Mouse (Mus musculus) CH12.LX (cell line): Measurements from ENCODE around the gene Gm21962. TPM values are rescaled to one million over a fixed set of nuclear protein-coding genes. Genes with fewer than 3 reads are reported as not detected.

Experiments used
- DNase-seq: peaks from one replicate; pipeline ENCODE4 v3.0.0-alpha.2; 2013; ENCODE audit errors: extremely low read depth
- H3K27ac ChIP-seq: 2 replicates; pipeline ENCODE4 v1.5.1; 2012; ENCODE audit warnings: low read depth, mild to moderate bottlenecking, control low read depth, moderate library complexity; ENCODE audit not compliant: insufficient read depth
- H3K27me3 ChIP-seq: replicated peaks from 2 replicates; pipeline ENCODE3; 2012; ENCODE audit warnings: inconsistent platforms
- H3K36me3 ChIP-seq, 2 experiments: replicated peaks in 1 of 2; 2 replicates each; pipeline versions ENCODE3 to v1.6.1; 2012; ENCODE audit warnings: inconsistent platforms in 1 of 2, low read length in 1 of 2, mild to moderate bottlenecking in 1 of 2, mixed read lengths in 1 of 2, moderate library complexity in 1 of 2; ENCODE audit not compliant: control insufficient read depth in 1 of 2, insufficient read depth in 1 of 2
- H3K4me1 ChIP-seq, 2 experiments: 2 replicates each; pipeline ENCODE4 v1.6.1; 2012; ENCODE audit warnings: inconsistent platforms in 1 of 2, moderate library complexity in 1 of 2; ENCODE audit not compliant: insufficient read depth in 2 of 2, control insufficient read depth in 1 of 2
- H3K4me2 ChIP-seq: 2 replicates; pipeline ENCODE4 v1.6.1; 2012; ENCODE audit warnings: low read depth, mild to moderate bottlenecking, control low read depth; ENCODE audit not compliant: poor library complexity, insufficient read depth, severe bottlenecking
- H3K4me3 ChIP-seq, 3 experiments: fragments of 150-350 bp in 1 of 3; sonication (generic) in 1 of 3; replicated peaks in 1 of 3; 2 replicates each; pipeline versions ENCODE3 to v1.5.1; 2011 to 2012; ENCODE audit warnings: low read depth in 2 of 3, low read length in 2 of 3, mild to moderate bottlenecking in 2 of 3, moderate library complexity in 2 of 3, control low read depth in 1 of 3, improper control_type of control experiment in 1 of 3, inconsistent platforms in 1 of 3, mixed read lengths in 1 of 3; ENCODE audit not compliant: poor library complexity in 1 of 3
- H3K79me2 ChIP-seq: replicated peaks from 2 replicates; pipeline ENCODE4 v1.6.1; 2012; ENCODE audit warnings: mild to moderate bottlenecking, moderate library complexity; ENCODE audit not compliant: control insufficient read depth, poor library complexity, insufficient read depth, severe bottlenecking; ENCODE audit errors: extremely low read depth
- H3K9ac ChIP-seq: 2 replicates; pipeline ENCODE4 v1.6.1; 2012; ENCODE audit warnings: low read depth, mild to moderate bottlenecking, control low read depth, moderate library complexity; ENCODE audit not compliant: insufficient read depth
- H3K9me3 ChIP-seq: replicated peaks from 2 replicates; pipeline ENCODE3; 2012; ENCODE audit warnings: low read length, inconsistent platforms, mixed read lengths
- BHLHE40 ChIP-seq: IDR thresholded peaks from 2 replicates; pipeline ENCODE4 v1.6.1; 2011; ENCODE audit warnings: mild to moderate bottlenecking, low read depth, low read length, improper control_type of control experiment
- ETS1 ChIP-seq: conservative IDR thresholded peaks from 2 replicates; pipeline ENCODE4 v1.6.1; 2012; ENCODE audit warnings: low read depth, mild to moderate bottlenecking, inconsistent platforms, low read length, improper control_type of control experiment, moderate library complexity
- IRF4 ChIP-seq: IDR thresholded peaks from 2 replicates; pipeline ENCODE4 v1.6.1; 2014; ENCODE audit warnings: low read depth, mild to moderate bottlenecking, inconsistent platforms, low read length, improper control_type of control experiment
- JUND ChIP-seq: conservative IDR thresholded peaks from 2 replicates; pipeline ENCODE4 v1.6.1; 2011; ENCODE audit warnings: low read depth, low read length, improper control_type of control experiment
- KAT2A ChIP-seq: IDR thresholded peaks from 2 replicates; pipeline ENCODE4 v1.6.1; 2012; ENCODE audit warnings: low read length, improper control_type of control experiment, inconsistent platforms; ENCODE audit not compliant: insufficient replicate concordance
- MAX ChIP-seq: IDR thresholded peaks from 2 replicates; pipeline ENCODE4 v1.6.1; 2011; ENCODE audit warnings: low read length, improper control_type of control experiment
- MAZ ChIP-seq: IDR thresholded peaks from 2 replicates; pipeline ENCODE4 v1.6.1; 2012; ENCODE audit warnings: low read depth, mild to moderate bottlenecking, inconsistent platforms, low read length, improper control_type of control experiment, moderate library complexity
- MEF2A ChIP-seq: IDR thresholded peaks from 2 replicates; pipeline ENCODE4 v1.6.1; 2014; ENCODE audit warnings: low read depth, mild to moderate bottlenecking, inconsistent platforms, low read length, improper control_type of control experiment, borderline replicate concordance
- NRF1 ChIP-seq: IDR thresholded peaks from 2 replicates; pipeline ENCODE4 v1.6.1; 2014; ENCODE audit warnings: low read depth, mild to moderate bottlenecking, inconsistent platforms, low read length, improper control_type of control experiment, moderate library complexity
- PAX5 ChIP-seq: IDR thresholded peaks from 2 replicates; pipeline ENCODE4 v1.6.1; 2012; ENCODE audit warnings: low read length, inconsistent platforms, mixed read lengths
- POLR2A ChIP-seq: IDR thresholded peaks from 2 replicates; pipeline ENCODE4 v1.6.1; 2011; ENCODE audit warnings: low read depth, mild to moderate bottlenecking, improper control_type of control experiment, low read length
- POLR2AphosphoS2 ChIP-seq: IDR thresholded peaks from 2 replicates; pipeline ENCODE4 v1.6.1; 2011; ENCODE audit warnings: low read depth, low read length, improper control_type of control experiment
- RCOR1 ChIP-seq: conservative IDR thresholded peaks from 2 replicates; pipeline ENCODE4 v1.6.1; 2012; ENCODE audit warnings: low read depth, mild to moderate bottlenecking, inconsistent platforms, low read length, improper control_type of control experiment
- SMC3 ChIP-seq: IDR thresholded peaks from 2 replicates; pipeline ENCODE4 v1.6.1; 2011; ENCODE audit warnings: low read depth, low read length, improper control_type of control experiment
- TBP ChIP-seq: conservative IDR thresholded peaks from 2 replicates; pipeline ENCODE4 v1.6.1; 2011; ENCODE audit warnings: low read depth, low read length, improper control_type of control experiment
- TCF12 ChIP-seq: IDR thresholded peaks from 2 replicates; pipeline ENCODE4 v1.6.1; 2014; ENCODE audit warnings: low read depth, mild to moderate bottlenecking, inconsistent platforms, low read length, improper control_type of control experiment
- UBTF ChIP-seq: IDR thresholded peaks from 2 replicates; pipeline ENCODE4 v1.6.1; 2012; ENCODE audit warnings: low read depth, mild to moderate bottlenecking, inconsistent platforms, low read length, improper control_type of control experiment, moderate library complexity
- USF1 ChIP-seq: IDR thresholded peaks from 2 replicates; pipeline ENCODE4 v1.6.1; 2014; ENCODE audit warnings: low read depth, mild to moderate bottlenecking, inconsistent platforms, low read length, improper control_type of control experiment
- USF2 ChIP-seq: conservative IDR thresholded peaks from 2 replicates; pipeline ENCODE4 v1.6.1; 2011; ENCODE audit warnings: low read depth, low read length, improper control_type of control experiment
- ZNF384 ChIP-seq: IDR thresholded peaks from 2 replicates; pipeline ENCODE4 v1.6.1; 2012; ENCODE audit warnings: low read depth, low read length, improper control_type of control experiment, inconsistent platforms
- dilution Hi-C: fragments of 300-500 bp; cut with MboI; formaldehyde crosslinking; loops from 2 replicates; pipeline ENCODE4 v1.14.3; 2020; ENCODE audit warnings: low sequenced_read_pairs; ENCODE audit not compliant: extremely low pct_unique_long_range_greater_than_20kb, extremely low pct_ligation_motif_present
- in situ Hi-C: fragments of 300-500 bp; cut with MboI; formaldehyde crosslinking; loops from 3 replicates; pipeline ENCODE4 v1.14.3; 2019; ENCODE audit warnings: low sequenced_read_pairs, low pct_ligation_motif_present, low pct_unique_long_range_greater_than_20kb, mixed read lengths
- polyA plus RNA-seq: library from polyadenylated mRNA; unstranded; fragments of >175 nt; gene quantifications from 2 replicates; pipeline ENCODE4 v1.2.1, GENCODE M21; 2012; ENCODE audit warnings: low read depth; ENCODE audit not compliant: insufficient read length
- total RNA-seq, 2 experiments: library from RNA; depleted of rRNA; stranded (reverse); fragments of 300-350 nt in 1 of 2; fragments of >200 nt in 1 of 2; gene quantifications; 2 replicates each; pipeline ENCODE4 v1.2.3; 2012 to 2014

Gm21962 gene
- total and polyA plus RNA-seq, 3 experiments, result not detected

GRCm38 (mm10) chr3:137649112-137649511 is 22.2 kb upstream of the Gm21962 start:
- Histone ChIP-seq H3K4me1 (peaks cover 10 to 47% of the 10 kb centered on the region in 2 experiments), H3K9ac (no peak overlapping the region), H3K4me3 (no peak overlapping the region), H3K27ac (no peak overlapping the region), H3K27me3 (no peaks in the 10 kb centered on the region), H3K9me3 (no peaks in the 10 kb centered on the region), H3K4me2 (no peak overlapping the region), H3K36me3 (no peaks in the 10 kb centered on the region), H3K79me2 (no peaks in the 10 kb centered on the region)
- no peak for DNase-seq
- dilution Hi-C loops (no loop called here), in situ Hi-C loops (no loop called here)
- TF ChIP-seq JUND (no peak), UBTF (no peak), NRF1 (no peak), ETS1 (no peak), MAZ (no peak), SMC3 (no peak), USF2 (no peak), BHLHE40 (no peak), USF1 (no peak), IRF4 (no peak), POLR2AphosphoS2 (no peak), PAX5 (no peak), TBP (no peak)

GRCm38 (mm10) chr3:137652853-137653252 is 18.5 kb upstream of the Gm21962 start:
- Histone ChIP-seq H3K4me1 (peaks cover 6 to 27% of the 10 kb centered on the region in 2 experiments), H3K4me2 (no peak overlapping the region), H3K4me3 (no peak overlapping the region), H3K9me3 (no peaks in the 10 kb centered on the region), H3K9ac (no peak overlapping the region), H3K36me3 (no peaks in the 10 kb centered on the region), H3K27ac (no peak overlapping the region), H3K79me2 (no peaks in the 10 kb centered on the region), H3K27me3 (no peaks in the 10 kb centered on the region)
- TF ChIP-seq MEF2A (no peak), ZNF384 (no peak), RCOR1 (no peak), NRF1 (no peak), ETS1 (peak; percentile 52), MAX (no peak), KAT2A (no peak), TCF12 (no peak), BHLHE40 (peak; percentile 71), POLR2A (no peak)
- dilution Hi-C loops (no loop called here), in situ Hi-C loops (no loop called here)
- peak; percentile 69 for DNase-seq
